Mouse (Mus musculus): ENCODE measurements around the gene Cep83. TPM values are rescaled to one million over a fixed set of nuclear protein-coding genes. Genes with fewer than 3 reads are reported as not detected.

Gene Cep83
- polyA plus RNA-seq (2012; rRNA removed), result 7.1 and 8.2 TPM in 2 replicates

DNA sequence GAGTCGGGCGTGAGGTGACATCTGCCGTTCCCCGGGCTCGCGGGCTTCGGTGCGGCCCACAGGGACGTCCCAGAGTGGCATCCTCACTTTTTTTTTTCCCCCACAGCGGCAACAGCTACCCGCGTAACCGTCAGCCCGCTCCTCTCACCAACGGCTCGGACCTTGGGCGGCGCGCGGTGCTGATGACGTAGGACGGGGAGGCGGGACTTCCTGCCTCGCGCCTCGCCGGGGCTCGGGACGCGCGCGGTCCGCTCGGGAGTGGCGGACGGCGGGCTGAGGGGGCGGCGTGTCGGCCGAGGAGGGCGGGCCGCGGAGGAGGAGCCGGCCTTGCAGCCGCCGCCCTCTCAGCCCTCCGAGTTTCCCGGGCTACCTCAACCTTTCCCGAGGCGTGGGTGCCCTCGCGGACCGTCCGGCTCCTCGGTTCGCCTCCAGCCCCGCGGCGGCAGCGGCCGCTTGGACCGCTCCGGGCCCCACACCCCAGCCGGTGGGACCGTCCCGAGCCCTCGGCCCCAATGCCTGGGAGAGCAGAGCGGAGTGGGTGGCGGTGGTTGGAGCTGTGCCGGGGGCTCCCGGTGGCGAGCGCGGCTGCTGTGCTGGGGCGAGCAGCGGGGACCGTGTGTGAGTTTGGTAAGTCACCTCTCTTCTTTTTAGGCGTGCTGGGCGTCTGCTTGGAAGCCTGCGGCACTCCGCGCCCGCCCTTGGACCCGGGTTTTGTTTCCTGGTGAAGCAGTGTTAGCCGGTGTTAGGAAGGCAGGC, at the start of gene Cep83:
Gene Cep83, plus strand, starts transcription at position 235 of the 756 bp plus-strand sequence.

